Mouse (Mus musculus) left cerebral cortex, postnatal 25 days (tissue): ENCODE results near the gene Prkar2a. TPM values are rescaled to one million over a fixed set of nuclear protein-coding genes. Genes with fewer than 3 reads are reported as not detected.

Experiments used
- DNase-seq, 2 experiments: peaks; one replicate each; pipeline ENCODE4 v3.0.0; 2022; ENCODE audit warnings: low spot score in 2 of 2, mixed read lengths in 1 of 2
- intact Hi-C: fragments of 180-260 bp; cut with DNase I; formaldehyde crosslinking; loops from one replicate; pipeline ENCODE4 v1.15.1; 2025
- total RNA-seq, 2 experiments: library from RNA; stranded (reverse); gene quantifications; 2 replicates each; pipeline ENCODE4 v1.2.3; 2021

Gene Prkar2a
- total RNA-seq, 2 experiments from 2014 or later: 45.5 to 49.1 TPM

DNA sequence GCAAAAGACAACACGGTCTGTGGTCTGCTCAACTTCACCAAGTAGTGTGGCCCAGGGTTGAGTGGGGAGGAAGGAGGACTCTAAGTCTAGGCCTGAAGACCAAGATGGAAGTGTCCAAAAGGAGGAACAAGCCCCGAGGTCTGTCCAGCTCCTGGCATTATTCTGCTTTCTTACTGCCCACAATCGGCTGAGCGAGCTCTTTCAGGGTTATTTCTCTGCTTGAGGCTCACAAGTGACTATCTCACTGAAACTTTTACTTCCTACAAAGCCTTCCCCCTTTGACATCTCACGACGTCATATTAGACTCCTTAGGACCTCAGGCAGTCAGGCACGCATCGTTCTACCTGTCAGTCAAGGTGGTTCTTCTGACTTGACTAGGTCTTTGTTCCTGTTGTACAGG is 2.3 kb downstream of the Prkar2a start:
- peak in 1 of 2 experiments; percentile 44 for DNase-seq
- intact Hi-C loops: loop anchor here (5.0 kb wide), 1 partner anchor 36 kb away; no protein-coding TSS in a partner anchor

DNA sequence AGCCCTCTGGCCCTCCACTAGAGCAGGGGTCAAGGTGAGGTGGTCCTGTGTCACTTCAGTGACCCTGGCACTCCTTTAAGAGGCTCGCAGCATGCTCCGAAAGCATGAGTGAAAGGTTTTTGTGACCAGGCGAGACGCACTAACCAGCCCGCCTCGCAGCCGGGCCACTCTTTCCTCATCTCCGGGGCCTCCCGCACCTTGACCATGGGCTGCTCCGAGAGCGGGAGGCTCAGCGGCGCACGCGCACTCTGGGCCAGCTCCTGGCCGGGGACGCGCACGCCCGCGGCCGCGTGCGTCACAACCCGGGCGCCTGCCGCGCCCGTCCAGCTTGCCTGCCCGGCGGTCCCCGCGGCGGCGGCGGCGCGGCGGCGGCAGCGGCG is 2.7 kb downstream of the Prkar2a start:
- DNase-seq: peak; percentile 88 to 89
- intact Hi-C loops: loop anchor here (5.0 kb wide), 1 partner anchor 35 kb away; no protein-coding TSS in a partner anchor

DNA sequence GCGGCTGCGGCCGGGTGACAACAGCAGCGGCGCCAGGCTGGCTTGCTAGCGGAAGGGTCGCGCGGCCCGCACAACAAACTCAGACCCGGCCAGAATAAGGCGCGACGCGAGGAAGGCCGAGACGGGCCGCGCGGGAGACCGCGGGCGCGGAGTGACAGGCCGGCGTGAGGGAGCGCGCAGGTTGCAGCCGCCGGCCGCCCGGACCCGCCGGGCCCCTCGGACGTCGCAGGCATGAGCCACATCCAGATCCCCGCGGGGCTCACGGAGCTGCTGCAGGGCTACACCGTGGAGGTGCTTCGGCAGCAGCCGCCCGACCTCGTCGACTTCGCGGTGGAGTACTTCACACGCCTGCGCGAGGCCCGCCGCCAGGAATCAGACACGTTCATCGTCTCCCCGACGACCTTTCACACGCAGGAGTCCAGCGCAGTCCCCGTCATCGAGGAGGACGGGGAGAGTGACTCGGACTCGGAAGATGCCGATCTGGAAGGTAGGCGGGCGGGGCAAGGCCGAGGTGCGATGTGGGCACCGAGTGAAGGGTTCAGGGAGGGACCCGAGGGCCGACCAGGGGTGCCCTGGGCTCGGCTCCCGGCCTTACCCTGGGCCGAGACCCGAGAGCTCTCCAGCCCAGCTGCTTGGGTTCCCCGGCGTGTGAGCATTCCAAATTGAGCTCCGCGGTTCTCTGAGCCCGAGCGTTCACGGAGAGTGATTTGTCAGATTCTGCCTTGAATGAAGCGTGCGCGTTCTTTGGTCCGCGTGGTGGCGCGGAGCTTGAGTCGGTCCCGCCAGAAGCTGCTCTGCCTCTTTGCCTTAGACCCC is 3.3 kb downstream of the Prkar2a start:
- peak; percentile 81 for DNase-seq
- intact Hi-C loops: loop anchor here (5.0 kb wide), 1 partner anchor 35 kb away; no protein-coding TSS in a partner anchor

DNA sequence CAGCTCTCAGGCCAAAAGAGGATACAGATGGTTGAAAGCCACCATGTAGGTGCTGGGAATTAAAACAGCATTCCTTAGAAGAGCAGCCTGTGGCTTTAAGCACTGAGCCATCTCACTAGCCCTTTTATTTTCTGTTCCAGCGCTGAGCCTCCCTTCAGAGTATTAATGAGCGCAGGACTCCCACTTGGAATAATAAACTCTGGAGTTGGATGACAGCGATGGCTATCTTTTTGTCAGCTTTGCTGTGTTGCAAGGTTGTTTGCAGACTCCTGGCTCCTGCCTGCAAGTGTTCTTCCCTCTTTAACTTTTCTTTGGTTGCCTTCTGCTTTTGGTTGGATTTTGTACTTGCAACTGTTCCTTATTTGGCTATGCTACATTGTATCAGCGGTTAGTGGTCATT is 4.8 kb downstream of the Prkar2a start:
- no peak for DNase-seq
- intact Hi-C loops: loop anchor here (5.0 kb wide), 1 partner anchor 33 kb away; no protein-coding TSS in a partner anchor

DNA sequence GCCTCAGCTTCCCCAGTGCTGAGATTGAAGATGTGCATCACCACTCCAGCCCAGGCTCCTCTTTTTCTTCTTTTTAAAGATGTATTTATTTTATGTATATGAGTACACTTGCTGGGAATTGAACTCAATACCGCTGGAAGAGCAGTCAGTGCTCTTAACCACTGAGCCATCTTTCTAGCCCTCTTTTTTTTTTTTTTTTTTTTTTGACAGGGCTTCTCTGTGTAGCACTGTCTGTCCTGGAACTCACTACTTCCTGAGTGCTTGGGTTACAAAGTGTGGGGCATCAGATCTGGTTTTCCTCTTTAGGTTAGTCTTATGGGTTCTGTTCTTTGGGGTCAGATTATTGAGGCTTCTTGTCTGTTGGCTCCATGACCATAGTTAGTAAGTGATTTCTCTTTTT is 5.4 kb downstream of the Prkar2a start:
- no peak for DNase-seq
- intact Hi-C loops: loop anchor here (5.0 kb wide), 1 partner anchor 33 kb away; no protein-coding TSS in a partner anchor

DNA sequence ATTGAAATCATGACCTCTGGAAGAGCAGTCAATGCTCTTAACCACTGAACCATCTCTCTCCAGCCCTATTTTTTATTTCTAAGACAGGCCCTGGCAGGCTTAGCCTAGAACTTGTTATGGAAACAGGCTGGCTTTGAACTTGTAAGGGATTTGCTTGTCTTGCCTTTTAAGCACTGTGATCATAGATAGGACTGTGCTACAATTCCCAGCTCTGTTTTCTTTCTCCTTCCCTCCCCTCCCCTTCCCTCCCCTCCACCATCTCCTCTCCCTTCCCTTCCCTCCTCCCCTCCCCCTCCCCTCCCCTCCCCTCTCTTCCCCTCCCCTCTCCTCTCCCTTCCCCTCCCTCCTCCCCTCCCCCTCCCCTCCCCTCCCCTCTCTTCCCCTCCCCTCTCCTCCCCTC is 13.4 kb downstream of the Prkar2a start:
- DNase-seq: no peak
- intact Hi-C loops: no loop called here

DNA sequence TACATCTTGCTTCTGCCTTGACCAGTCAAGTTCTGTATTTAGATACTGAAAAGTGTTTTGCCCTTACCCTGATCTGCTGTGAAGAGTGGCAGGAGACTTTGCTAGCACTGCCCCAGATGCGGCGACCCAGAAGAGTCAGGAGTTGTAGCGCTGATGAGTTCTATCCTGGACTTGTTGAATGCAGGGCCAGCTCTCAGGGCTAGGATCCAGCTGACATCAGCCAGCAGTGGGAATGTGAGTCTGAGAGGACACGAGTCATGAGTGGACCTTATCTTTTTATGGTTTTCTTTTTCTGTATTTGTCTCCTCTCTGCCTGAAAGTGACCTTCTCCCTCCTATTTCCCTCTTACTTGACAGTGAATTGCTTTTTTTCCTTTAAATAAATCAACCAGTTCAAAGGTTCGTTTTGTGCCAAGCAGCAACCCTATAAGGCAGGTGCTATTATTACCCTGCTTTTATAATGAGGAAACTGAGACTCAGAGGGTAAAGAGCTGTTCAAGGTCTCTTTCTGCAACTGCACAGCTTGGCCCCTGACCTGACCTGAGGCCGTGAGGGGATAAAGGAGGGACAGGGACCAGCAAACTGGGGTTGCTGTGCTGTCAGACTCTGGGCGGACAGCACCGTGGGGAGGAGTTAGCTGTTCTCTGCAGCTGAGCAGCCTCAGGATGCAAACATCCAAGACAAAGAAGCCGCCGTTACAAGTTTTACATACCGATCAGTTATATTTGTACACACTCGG is 14.4 kb downstream of the Prkar2a start:
- intact Hi-C loops: no loop called here
- no peak for DNase-seq

DNA sequence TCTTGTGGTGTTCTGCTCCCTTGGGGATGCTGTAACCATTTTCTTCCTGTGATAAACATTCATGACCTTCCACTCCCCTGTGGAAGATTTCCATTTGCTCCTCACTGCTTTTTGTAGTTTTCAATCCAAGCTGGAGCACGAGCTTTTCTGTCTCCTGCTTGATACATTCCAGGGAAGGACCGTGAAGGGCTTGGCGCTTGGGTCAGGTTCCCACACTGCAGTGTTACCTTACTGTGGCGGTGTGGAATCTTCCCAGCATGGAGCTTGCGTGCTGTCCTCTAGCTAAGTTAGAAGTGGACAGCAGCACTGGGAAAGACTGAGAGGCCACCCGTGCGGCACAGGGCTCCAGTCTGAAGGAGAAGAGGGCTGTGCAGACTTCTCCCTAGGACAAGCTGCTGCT is 15.5 kb downstream of the Prkar2a start:
- intact Hi-C loops: no loop called here
- DNase-seq: no peak

DNA sequence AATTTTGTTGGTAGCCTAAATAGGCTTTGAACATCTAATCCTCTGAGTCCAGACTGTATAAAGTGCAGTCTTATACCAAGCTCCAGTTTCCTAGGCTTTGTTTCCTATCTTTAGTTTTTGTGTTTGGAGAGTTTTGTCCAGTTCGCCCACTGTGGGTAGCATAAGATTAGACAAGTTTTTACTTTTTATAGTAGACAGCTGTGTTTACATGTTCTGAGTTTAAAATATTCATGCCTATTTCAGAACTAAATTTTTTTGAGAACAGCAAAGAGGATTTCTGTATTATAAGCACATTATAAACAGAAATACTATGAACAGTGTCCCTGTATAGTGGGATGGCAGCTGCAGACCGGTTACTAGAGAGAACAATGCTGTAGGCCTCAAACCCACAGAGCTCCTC is 18.1 kb downstream of the Prkar2a start:
- intact Hi-C loops: no loop called here
- peak in 1 of 2 experiments; percentile 55 for DNase-seq

DNA sequence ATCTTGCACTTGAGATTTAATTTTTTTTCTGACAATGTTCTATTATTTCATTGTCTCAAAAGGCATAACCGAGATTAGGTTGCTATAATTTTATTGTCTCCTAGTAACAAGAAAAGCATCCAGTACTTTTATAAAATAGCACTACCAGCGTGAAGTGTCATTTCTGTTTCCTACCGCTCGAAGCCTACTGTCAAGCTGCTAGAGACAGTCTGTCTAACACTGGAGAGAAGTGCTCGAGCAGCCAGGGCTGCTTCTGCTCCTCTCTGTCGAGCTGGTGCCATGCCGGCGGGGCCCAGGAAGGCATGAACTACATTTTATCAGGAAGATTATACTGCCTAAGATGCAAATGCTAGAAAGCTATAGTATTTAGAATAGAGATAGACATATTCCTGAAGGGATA is 19.7 kb downstream of the Prkar2a start:
- intact Hi-C loops: no loop called here
- DNase-seq: no peak

DNA sequence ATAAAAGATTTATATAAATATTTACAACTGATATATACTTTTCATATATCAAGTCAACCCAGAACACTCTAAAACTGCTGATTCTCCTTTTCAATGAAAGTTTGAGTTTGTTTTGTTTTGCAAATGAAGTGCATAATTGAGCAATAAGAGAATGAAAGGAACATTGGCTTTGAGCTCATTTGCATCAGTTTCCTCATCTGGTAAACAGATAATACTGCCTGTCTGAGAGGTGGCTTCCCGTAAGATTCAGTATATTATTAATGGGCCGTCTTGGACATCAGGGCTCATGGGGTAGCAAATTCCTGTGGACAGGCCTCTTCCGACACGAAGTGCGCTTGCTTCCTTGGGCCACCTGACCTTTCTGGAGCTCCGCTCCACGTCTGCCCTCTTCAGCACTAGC is 21.7 kb downstream of the Prkar2a start:
- intact Hi-C loops: no loop called here
- no peak for DNase-seq

DNA sequence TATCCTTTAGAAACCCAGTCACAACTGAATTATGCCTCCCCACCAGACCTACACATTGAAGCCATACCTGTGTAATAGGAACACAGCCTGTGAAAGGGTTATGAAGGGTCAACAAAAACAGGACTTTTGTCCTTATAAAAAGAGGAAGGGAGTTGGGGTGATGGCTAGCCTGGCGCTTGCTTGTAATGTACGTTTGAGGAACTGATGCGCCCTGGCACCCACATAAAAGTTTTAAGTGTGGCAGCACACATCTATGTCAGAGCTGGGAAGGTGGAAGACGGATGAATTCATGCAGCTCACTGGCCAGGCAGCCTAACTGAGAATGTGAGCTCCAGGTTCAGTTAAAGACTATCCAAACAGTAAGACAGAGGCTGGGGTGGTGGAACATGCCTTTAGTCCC is 27.1 kb downstream of the Prkar2a start:
- intact Hi-C loops: no loop called here
- no peak for DNase-seq

DNA sequence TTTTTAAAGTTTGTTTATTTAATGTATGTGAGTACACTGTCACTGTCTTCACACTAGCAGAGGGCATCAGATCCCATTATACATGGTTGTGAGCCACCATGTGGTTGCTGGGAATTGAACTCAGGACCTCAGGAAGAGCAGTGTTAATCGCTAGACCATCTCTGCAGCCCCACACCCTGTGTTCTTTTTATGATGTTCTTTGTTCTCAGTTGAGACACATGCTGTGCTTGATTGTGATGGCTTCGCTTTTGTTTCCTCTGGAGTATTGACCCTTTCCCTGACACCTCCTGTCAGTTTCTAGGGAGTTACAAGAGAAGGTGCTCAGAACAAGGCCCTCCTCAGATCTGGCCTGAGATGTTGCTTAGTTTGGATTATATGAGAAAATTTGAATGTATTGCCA is 34.6 kb downstream of the Prkar2a start:
- intact Hi-C loops: no loop called here
- DNase-seq: no peak

DNA sequence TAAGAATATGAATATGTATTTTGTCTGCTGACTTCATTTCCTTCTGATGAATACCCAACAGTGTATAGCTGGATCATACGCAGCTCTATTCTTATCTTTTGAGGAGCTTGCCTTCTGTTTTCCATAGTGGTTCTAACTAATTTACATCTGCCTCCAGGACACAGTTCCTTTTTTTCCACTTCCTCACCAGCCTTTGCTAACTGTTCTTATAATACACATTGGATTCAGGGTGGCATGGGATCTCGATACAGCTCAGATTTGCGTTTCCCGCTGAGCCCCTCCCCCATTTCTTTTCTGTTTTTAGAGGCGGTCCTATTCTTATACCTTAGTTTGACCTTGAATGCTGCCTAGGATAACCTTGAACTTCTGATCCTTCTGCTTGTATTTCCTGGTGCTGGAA is 37.0 kb downstream of the Prkar2a start:
- intact Hi-C loops: loop anchor here (5.0 kb wide), 1 partner anchor 34 kb away; no protein-coding TSS in a partner anchor
- DNase-seq: peak in 1 of 2 experiments; percentile 79

DNA sequence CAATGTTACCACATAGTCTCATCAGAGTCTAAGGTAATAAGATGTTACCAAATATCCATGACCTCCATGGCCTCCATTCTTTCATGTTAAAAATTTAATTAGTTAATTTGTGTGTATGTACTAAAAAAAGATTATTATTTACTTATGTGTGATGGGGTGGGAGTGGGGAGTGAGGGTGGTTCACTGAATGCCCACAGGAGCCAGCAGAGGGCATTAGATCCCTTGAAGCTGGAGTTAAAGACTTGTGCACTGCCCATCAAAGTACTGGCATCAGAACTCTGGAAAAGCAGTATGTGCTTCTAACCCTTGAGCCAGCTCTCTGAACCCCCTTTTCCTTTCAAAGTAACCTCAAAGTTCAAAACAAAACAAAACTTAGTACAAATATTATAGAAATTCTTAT is 39.9 kb downstream of the Prkar2a start:
- intact Hi-C loops: loop anchor here (5.0 kb wide), 1 partner anchor 37 kb away; no protein-coding TSS in a partner anchor
- DNase-seq: no peak

DNA sequence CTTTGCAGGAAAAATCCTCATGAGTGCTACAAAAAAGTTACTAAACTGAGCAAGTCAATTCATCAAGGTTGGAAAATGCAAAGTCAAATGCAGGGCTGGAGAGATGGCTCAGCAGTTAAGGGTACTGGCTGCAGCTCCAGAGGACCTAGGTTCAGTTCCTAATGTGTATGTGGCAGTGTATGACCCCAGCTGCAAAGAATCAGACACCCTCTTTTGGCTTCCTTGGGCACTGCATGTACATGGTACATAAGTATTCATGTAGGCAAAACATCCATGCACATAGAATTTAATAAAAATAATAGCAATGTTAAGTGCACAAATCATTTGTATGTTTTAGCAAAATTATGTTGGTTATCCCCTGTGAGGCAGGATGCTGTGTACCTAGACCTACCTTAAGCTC is 43.3 kb downstream of the Prkar2a start:
- DNase-seq: no peak
- intact Hi-C loops: no loop called here

DNA sequence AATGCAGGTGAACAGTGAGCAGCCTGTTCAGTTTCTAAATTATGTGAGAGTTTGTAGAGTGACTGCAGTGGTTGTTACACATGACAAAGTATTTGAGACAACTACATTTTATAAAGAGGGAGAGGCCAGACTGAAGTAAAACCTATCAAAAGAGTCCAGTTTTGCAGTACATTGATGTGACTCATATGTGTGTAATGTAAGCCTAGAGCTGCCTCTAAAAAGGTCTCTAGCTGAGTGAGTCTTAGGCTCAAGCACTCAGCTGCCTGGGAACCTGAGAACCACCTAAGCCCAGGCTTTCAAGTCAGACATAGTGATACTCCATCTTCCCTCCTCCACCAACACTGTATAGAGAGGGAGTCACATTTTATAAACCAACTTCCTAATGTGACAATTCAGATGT is 45.5 kb downstream of the Prkar2a start:
- DNase-seq: no peak
- intact Hi-C loops: no loop called here

DNA sequence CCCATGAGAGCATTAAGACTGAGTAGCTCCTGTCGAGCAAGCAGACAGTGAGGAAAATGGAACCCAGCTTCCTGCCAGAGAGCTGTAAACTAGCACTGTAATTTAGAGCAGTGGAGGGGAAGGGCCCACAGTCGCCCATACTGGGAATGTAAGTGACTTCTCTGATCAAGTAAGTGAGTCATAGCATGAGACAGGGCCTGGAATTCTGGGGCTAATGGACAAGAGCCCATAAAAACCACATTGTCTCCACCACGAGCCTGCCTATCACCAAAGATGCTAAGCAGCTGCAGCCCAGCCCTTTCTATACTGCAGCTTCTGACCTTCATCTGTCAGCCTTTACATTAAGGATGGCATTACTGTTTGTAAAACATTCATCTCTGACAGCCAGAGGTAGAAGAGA is 50.1 kb downstream of the Prkar2a start:
- intact Hi-C loops: no loop called here
- no peak for DNase-seq

DNA sequence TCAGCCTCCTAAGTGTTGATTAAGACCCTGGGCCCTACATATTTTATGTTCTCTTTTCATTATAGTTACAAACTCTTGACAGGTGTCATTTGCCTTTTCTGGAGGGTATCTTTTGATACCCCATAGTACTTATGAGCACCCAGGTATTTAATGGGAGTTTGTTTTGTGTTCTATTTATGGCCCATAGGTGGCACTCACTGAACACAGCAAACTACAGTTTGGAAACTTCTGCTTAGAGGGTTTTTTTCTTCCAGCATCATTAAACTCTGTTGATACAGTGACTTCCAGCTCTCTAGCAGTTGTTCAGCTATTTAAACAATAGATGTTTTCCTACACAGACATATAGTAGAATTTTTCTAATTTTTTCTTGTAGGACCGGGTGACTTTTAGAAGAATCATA is 50.9 kb downstream of the Prkar2a start:
- DNase-seq: no peak
- intact Hi-C loops: no loop called here

DNA sequence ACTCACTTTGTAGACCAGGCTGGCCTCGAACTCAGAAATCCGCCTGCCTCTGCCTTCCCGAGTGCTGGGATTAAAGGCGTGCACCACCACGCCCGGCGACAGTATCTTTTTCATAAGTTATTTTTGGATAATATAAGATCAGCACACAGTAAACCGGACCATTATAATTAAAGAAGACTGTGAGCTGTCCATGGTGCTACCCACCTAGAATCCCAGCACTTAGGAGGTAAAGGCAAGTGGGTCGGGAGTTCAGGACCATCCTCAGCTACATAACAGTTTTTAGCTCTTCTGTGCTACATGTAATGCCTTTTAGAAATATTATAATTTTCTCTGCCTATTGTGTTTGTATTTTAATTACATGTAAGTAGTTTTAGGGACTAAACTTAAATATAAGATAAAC is 52.9 kb downstream of the Prkar2a start:
- no peak for DNase-seq
- intact Hi-C loops: no loop called here
